Mouse (Mus musculus) heart, postnatal 0 days (tissue): Measurements from ENCODE around the gene Pde1c.

Experiments used
- CTCF ChIP-seq: IDR thresholded peaks from 2 replicates; pipeline ENCODE4 v1.5.1; 2016; ENCODE audit warnings: antibody characterized with exemption, control low read depth, low read depth
- EP300 ChIP-seq: IDR thresholded peaks from 2 replicates; pipeline ENCODE4 v1.6.1; 2016; ENCODE audit warnings: antibody characterized with exemption, low read depth

- no peak for TF ChIP-seq CTCF
- TF ChIP-seq EP300: no peak
Measured at GRCm38 (mm10) chr6:56068516-56068915, 500.4 kb downstream of the Pde1c start.
